Mouse (Mus musculus): ENCODE results near the gene Tas1r2.
A peak's percentile ranks its signal among the peaks of the same experiment; 100 is the strongest.

Gene Tas1r2

GRCm38 (mm10) chr4:139638356-139638755 is 15.0 kb upstream of the Tas1r2 start:
- DNase-seq (ENCODE audit: low spot score): no peak

GRCm38 (mm10) chr4:139639801-139640200 is 13.5 kb upstream of the Tas1r2 start:
- no peak for DNase-seq (ENCODE audit: low spot score)

GRCm38 (mm10) chr4:139640333-139640732 is 13.0 kb upstream of the Tas1r2 start:
- no peak for DNase-seq (ENCODE audit: low spot score)

GRCm38 (mm10) chr4:139640775-139641174 is 12.6 kb upstream of the Tas1r2 start:
- DNase-seq (ENCODE audit: low spot score): no peak

- DNase-seq (ENCODE audit: low spot score): no peak
These were observed 11.4 kb upstream of the Tas1r2 start for GRCm38 (mm10) chr4:139641829-139642425.

GRCm38 (mm10) chr4:139643972-139644371 is 9.4 kb upstream of the Tas1r2 start:
- peak; percentile 53 for DNase-seq (ENCODE audit: low spot score)

- no peak for DNase-seq (ENCODE audit: low spot score)
These were observed 6.4 kb upstream of the Tas1r2 start for GRCm38 (mm10) chr4:139646916-139647315.

GRCm38 (mm10) chr4:139650086-139650743 is 3.1 kb upstream of the Tas1r2 start:
- DNase-seq (ENCODE audit: low spot score): no peak

- no peak for DNase-seq (ENCODE audit: low spot score)
These were observed 2.4 kb upstream of the Tas1r2 start for GRCm38 (mm10) chr4:139650907-139651306.

GRCm38 (mm10) chr4:139661897-139662296 is 8.6 kb downstream of the Tas1r2 start:
- no peak for DNase-seq (ENCODE audit: low spot score)

GRCm38 (mm10) chr4:139667632-139668031 is 14.3 kb downstream of the Tas1r2 start:
- no peak for DNase-seq (ENCODE audit: low spot score)

- DNase-seq (ENCODE audit: low spot score): peak; percentile 34
These were observed 16.5 kb downstream of the Tas1r2 start for GRCm38 (mm10) chr4:139669847-139670246.

GRCm38 (mm10) chr4:139675696-139676095 is 22.4 kb downstream of the Tas1r2 start:
- no peak for DNase-seq (ENCODE audit: low spot score)

GRCm38 (mm10) chr4:139683728-139684638 is 30.6 kb downstream of the Tas1r2 start:
- DNase-seq (ENCODE audit: low spot score): peak; percentile 12

GRCm38 (mm10) chr4:139684639-139685017 is 31.3 kb downstream of the Tas1r2 start:
- peak; percentile 23 for DNase-seq (ENCODE audit: low spot score)

GRCm38 (mm10) chr4:139688058-139688457 is 34.7 kb downstream of the Tas1r2 start:
- DNase-seq (ENCODE audit: low spot score): no peak

- no peak for DNase-seq (ENCODE audit: low spot score)
These were observed 36.4 kb downstream of the Tas1r2 start for GRCm38 (mm10) chr4:139689627-139690269.

GRCm38 (mm10) chr4:139693315-139693714 is 40.0 kb downstream of the Tas1r2 start:
- DNase-seq (ENCODE audit: low spot score): no peak

- no peak for DNase-seq (ENCODE audit: low spot score)
These were observed 44.4 kb downstream of the Tas1r2 start for GRCm38 (mm10) chr4:139697755-139698154.

- no peak for DNase-seq (ENCODE audit: low spot score)
These were observed 45.3 kb downstream of the Tas1r2 start for GRCm38 (mm10) chr4:139698602-139699001.

GRCm38 (mm10) chr4:139702914-139703313 is 49.6 kb downstream of the Tas1r2 start:
- DNase-seq (ENCODE audit: low spot score): no peak

- DNase-seq (ENCODE audit: low spot score): no peak
These were observed 50.1 kb downstream of the Tas1r2 start for GRCm38 (mm10) chr4:139703468-139703867.
